Mouse (Mus musculus): ENCODE measurements at regions not wholly inside any gene's neighbourhood (a gene's known extent, or its start where the extent isn't known, plus 50 kb on each side); places are given as distances from the start of the nearest gene placed in this dataset.

DNA sequence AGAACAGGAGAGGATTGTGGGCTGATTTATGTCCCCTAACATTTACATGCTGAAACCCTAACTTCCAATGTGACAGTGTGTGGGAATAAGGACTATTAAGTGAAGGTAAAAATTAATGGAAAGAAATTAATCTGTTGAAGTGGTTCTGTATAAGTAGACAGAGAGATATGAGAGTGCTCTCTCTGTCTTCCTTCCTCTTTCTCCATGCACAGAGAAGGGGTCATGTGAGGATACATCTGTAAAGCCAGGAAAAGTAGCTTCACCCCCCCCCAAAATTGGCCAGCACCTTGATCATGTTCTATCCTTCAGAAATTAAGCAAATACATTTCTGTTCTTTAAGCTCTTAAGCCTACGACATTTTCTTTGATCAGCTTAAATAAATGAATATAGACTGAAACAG is 268.6 kb upstream of the Ccdc54 start:
- in situ Hi-C loops (cut with MboI, MseI), result no loop called here

DNA sequence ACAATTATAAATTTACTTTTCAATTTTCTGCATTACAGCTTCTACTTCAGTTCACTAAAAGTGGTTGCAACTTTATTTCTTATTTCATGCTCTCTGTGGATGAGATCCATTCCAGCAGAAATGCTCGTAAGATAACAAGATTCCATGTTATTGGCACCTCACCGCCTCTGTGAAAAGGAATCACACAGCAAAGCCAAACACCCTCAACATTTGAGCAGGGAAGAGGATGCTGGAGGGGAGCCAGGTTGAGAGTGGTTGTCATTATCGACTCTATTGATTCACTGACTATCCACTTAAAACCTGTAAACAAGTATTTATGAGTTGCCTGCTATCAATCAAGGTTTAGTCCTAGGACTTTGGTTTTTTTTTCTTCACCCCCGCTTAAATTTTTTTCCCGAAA is 261.1 kb upstream of the Ccdc54 start:
- in situ Hi-C loops (cut with MboI, MseI), result no loop called here

DNA sequence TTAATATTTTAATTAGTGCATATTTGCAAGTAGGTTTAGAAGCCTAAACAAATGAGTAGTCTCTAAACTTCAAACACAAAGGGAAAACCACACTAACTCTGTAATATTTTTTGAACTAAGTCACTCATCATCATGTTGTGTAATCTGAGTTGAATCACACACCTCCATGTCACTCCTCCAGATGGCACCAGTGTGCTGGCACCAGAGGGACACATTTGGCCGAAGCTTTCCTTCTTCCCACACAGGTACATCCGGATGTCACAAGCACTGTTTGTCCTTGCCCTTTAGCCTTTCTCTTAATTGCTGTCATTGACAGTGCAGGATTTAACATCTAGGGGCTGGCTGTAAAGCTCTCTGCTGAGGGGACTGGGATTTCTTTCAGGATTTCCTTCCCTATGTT is 256.7 kb upstream of the Ccdc54 start:
- in situ Hi-C loops (cut with MboI, MseI), result loop anchor here (25.0 kb wide), 1 partner anchor 1365 kb away; no protein-coding TSS in a partner anchor

DNA sequence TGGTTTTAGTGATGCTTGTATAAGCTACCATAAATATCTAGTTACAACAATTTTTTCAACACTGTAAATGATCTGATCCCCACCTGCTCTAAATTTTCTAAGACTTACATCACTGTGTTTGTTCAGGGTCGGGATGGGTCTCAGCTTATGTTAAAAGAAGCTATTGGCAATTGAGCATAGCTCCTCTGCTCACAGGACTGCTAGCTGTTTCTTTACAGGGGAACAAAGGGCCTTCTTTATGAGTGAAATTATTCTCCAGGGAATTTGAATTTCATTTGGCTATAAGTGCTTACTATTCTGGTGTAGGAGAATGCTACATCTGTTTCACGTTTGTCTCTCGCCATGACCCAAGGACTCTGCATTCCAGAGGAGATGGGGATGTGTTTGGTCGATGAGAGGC is 255.6 kb upstream of the Ccdc54 start:
- in situ Hi-C loops (cut with MboI, MseI), result loop anchor here (25.0 kb wide), 1 partner anchor 1366 kb away; no protein-coding TSS in a partner anchor

DNA sequence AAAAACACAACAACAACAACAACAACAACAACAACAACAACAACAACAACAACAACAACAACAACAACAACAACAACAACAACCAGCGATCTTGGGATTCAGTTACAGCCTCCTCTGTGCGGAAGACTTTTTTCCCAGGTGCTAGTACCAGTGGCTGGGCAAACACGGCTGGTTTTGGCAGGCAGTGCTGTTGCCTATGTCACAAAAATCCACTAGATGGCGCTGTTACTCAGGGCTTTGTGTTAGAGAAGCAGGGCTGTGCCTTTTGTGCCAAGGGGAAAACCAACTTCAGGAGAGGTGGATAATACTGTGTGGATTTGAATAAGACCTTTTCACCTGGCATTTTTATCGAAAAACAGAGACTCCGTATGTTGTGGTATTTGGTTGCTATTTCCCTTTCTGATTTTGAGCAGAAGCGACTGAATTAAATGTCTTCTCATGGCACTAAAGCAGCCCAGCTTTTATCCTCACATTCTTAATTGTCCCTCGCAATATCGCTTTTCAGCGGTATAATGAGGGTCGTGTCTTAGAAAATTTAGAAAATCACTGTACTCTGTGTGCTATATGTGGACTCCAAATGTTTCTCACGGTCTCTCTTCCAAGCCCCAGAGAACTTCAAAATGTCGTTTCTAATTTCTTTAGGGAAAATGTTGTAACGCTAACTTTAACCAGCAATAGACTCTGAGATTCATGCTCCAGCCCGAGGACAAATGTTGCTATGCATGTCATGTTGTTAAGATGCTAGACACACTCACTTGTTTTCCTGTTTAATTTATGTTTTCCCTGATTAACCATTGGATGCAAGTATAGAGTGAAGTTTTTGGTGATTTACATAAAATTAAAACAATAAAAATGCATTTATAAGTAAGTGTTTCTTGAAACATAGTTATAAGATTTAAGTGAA is 251.0 kb upstream of the Ccdc54 start:
- in situ Hi-C loops (cut with MboI, MseI), result loop anchor here (25.0 kb wide), 1 partner anchor 1370 kb away; no protein-coding TSS in a partner anchor

DNA sequence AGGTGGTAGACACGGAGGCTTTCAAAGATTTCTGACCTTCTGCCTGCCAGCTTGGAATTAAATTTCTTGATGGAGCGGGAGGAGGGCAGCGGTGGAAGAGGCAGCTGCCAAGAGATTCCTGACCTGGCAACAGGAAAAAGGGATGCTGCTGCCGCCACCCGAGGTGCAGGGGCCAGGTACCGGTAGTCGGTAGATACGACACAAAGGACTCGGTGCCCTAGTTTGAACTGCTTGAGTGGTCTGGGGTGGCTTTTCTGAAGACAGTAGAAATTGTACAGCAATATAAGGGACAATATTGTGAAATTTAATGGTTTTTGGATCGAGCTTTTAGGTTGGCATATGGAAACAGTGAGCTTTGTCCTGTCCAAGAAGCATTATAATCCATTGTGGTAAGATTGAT is 250.3 kb upstream of the Ccdc54 start:
- in situ Hi-C loops (cut with MboI, MseI), result loop anchor here (25.0 kb wide), 1 partner anchor 1371 kb away; no protein-coding TSS in a partner anchor

DNA sequence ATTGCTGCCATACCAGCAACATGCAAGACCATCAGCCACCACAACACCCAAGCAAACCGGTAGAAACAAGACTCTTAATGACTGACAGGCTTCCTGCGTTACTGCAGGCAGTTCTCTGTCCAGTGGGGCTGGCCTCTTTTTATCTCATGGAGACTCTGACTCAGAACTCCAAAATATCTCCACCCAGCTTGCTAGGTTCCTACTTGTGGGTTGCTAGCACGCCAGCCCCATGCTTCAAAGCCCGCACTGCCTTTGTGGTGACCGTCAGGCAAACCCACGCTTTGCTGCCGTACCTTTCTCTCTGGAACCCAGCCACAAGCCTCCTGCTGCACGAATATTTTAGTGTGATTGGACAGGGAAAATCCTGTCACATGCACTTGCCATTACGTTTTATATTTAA is 248.7 kb upstream of the Ccdc54 start:
- in situ Hi-C loops (cut with MboI, MseI), result loop anchor here (25.0 kb wide), 1 partner anchor 1373 kb away; no protein-coding TSS in a partner anchor

DNA sequence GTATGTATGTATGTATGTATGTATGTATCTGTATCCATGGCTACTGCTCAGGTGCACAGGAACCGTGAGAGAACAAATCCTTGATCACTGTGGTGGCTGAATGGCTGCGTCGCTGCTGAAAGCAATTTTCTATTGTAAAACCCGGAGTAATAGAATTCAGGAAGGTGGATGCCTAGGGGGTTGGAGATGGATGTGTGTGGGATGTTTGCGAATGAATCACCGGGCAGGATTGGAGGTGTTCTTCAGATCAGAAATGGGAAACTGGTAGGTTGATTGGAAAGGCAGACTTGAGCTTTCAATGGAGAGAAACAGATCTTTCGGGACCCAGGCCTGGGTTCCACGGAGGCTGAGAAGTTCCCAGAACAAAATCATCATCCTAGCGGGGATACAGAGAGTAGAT is 246.5 kb upstream of the Ccdc54 start:
- in situ Hi-C loops (cut with MboI, MseI), result loop anchor here (25.0 kb wide), 1 partner anchor 1375 kb away; no protein-coding TSS in a partner anchor

DNA sequence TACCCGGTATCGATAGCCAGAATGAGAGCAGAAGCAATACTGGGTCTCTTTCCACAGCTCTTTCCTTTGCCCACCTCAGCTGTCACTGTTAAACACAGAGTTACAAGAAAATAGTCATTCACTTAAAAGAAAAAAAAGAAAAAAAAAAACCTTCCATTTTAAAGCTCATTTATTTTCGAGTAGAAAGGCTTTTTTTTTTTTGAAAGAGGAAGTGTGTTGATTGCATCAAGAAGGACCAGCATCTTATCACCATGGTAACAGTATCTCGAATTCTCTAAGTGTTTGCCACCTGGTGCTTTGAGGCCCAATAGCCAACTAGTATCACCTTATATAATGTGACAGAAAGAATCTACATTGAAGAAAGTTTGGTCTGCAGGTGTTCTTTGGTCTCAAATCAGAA is 245.5 kb upstream of the Ccdc54 start:
- in situ Hi-C loops (cut with MboI, MseI), result loop anchor here (25.0 kb wide), 1 partner anchor 1376 kb away; no protein-coding TSS in a partner anchor

DNA sequence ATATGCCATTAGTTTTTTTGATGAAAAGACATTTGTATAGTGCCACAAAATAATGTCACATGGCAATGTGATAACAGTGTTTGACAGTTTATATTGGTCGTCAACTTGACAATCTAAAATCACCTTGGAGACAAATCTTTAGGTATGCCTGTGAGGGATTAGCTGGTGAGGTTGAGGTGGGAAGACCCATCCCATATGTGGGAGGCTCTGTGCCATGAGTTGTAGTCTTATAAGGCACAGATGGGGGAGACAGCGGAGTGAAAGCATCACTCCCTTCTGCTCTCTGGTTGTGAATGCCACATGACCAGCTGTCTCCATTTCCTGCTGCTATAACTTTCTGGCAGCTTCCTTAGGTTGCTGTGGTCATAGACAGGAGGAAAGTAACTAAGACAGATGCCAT is 242.4 kb upstream of the Ccdc54 start:
- in situ Hi-C loops (cut with MboI, MseI), result loop anchor here (5.0 to 25.0 kb wide), 2 partner anchors 1259 to 1379 kb away; no protein-coding TSS in a partner anchor

DNA sequence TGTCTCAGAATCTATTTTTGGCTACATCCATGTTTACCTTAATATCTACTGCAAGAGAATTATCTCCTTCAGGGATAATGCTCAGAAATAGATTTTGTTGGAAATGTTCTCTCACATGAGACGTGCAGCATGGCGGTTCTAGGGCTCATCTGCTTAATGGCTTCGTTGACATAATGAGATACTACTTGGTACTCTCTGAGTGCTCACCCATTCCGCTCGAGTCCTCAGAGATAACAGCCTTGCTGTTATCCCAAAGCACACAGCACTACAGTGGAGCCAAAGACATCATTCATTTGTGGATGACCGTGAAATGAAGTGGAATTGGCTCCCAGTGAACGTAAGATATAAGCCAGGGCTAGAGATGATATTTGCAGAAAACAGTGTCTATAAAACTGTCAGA is 231.4 kb upstream of the Ccdc54 start:
- in situ Hi-C loops (cut with MboI, MseI), result no loop called here

DNA sequence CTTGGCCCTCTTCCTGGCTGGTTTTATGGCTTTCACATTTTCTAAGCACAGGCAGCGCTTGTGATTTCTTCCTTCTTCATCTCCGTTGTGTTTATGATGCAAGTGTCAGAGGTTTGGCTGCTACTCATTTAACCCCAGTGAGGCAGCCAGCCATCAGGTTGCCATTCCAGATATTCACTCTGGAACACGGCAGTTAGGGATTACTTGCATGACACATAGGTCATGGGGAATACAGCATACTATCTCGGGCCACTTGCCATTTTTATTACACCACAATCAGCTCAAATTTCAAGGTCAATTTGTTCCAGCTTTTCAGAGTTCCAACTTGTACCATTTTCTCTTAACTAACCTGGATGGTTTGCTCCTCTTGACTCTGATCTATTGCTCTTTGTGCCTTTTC is 223.7 kb upstream of the Ccdc54 start:
- in situ Hi-C loops (cut with MboI, MseI), result no loop called here

DNA sequence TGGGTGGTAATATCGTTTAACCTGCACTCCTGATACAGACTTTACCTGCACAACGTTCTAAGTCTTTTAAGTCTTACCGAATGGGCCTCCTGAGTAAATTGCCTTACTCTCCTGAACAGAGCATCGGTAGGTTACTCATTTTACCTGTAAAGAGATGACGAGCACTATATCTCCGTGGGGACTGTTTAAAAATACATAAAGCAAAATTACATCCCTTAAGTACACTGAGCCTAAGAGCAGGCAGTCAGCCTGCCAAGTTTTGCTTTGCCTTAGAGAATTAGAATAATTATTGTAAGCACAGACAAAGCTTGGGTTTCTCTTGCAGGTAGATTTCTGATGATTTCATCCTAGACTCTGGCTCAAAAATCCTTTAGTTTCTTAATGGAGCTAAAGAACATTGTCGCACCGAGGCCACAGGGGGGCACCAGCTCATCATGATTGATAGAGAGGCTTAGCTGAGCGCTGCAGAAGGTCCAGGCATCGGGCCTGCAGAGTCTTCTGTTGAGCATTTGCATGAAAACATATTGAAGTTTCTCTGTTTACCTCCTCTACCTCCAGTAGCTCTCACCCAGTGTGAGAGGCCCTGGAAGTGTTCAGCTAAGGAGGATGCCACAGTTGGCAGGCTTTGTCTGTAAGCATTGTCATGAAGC is 208.3 kb upstream of the Ccdc54 start:
- in situ Hi-C loops (cut with MboI, MseI), result no loop called here

DNA sequence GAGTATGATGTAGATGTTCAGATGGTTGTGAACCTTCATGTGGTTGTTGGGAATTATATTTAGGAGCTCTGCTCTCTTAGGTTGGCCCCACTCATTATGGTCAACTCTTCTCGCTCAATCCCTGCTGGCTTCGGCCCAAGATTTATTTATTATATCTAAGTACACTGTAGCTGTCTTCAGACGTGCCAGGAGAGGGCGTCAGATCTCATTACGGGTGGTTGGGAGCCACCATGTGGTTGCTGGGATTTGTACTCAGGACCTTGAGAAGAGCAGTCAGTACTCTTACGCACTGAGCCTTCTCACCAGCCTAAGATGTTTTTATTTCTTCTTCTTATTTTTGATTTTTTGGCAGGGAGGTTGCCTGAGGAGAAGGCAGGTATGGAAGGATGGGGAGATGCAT is 207.1 kb upstream of the Ccdc54 start:
- in situ Hi-C loops (cut with MboI, MseI), result no loop called here

DNA sequence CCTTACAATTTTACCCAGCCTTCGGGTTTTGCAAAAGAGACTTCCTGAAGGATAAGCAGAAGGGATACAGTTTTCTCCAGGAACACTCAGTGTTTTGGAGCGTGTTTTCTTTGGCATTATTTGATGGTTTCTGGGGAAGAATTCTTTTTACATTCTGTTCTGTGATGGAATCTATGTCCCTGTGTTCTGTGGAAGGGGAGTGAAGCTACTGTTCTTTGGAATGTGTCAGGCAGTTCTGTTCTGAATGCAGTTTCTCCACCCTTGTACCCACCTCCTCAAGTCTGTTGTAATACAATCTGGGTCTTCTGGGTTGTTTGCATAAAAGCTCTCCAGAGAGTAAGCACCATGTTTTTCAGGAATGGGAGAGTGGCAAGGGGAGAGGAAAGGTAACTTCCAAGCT is 202.0 kb upstream of the Ccdc54 start:
- in situ Hi-C loops (cut with MboI, MseI), result no loop called here

DNA sequence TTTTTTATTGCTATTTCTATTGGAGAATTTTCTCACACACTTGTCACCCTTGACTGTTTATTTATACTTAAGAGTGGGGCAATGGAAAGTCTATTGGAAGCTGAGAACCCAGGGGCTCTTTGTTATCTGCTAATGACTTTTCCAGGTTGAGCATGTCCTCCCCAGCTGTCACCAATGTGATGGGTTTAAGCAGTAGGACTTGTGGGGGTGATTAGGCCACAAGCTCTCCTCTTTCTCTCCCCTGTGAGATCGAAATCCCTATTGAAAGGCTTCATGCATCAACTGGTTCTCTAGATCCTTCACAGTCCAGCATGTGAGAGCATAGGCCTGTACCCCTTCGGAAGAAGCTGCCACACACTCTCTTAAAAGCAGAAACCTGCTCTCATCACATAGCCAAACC is 201.6 kb upstream of the Ccdc54 start:
- in situ Hi-C loops (cut with MboI, MseI), result no loop called here

DNA sequence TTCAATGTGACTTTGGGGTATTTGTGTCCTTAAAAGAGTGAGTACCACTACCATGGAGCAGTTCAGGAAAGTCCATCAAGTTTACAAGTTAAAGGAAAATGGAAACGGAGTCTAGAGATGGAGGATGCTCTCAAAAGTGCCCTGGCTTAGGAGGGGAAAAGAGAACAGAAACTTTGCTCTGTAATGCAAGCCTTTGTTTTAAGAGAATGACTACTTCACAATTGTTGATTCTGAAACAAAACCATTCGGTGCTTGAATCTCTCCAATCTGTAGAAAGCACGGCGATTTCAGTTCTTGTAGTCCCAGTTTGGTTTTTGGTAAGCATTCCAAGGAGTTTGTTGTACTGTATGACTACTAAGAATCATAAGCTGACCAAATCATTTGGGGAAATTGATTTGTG is 197.7 kb upstream of the Ccdc54 start:
- in situ Hi-C loops (cut with MboI, MseI), result no loop called here

DNA sequence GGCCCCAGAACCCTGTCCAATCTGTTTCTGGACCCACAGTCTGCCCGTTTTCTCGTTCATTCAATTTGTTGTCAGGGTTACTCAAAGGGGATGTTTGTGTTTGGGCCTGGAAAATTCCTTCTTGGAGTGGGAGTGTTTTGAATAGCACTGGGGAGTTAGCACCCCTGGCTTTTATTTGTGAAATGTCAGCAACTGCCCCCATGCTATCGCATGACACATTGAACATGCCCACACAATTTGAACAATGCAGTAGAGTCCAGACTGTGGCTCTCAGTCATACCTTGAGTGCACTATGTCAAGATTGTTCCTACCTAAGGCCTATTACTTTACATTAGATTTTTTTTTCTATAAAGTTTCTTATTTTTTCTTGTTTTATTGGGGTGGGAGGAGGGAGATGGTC is 195.2 kb upstream of the Ccdc54 start:
- in situ Hi-C loops (cut with MboI, MseI), result no loop called here

DNA sequence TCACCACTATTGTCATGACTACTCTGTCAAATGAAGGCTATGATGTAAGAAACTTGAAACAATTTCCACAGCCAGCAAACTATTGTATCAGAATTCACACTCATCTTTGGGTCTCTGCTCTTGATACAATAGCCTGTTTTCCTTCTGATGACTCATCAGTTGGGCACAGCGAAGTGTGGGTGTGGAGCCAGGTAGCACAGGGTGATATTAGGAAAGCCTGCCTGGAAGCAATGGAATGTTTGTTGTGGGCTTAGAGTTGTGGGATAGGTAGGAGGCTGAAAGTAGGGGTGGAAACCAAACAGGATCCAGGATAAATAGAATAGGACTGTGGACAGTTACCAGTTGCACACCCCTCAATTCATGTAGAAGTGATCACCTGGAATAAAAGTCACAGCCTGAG is 194.4 kb upstream of the Ccdc54 start:
- in situ Hi-C loops (cut with MboI, MseI), result no loop called here

DNA sequence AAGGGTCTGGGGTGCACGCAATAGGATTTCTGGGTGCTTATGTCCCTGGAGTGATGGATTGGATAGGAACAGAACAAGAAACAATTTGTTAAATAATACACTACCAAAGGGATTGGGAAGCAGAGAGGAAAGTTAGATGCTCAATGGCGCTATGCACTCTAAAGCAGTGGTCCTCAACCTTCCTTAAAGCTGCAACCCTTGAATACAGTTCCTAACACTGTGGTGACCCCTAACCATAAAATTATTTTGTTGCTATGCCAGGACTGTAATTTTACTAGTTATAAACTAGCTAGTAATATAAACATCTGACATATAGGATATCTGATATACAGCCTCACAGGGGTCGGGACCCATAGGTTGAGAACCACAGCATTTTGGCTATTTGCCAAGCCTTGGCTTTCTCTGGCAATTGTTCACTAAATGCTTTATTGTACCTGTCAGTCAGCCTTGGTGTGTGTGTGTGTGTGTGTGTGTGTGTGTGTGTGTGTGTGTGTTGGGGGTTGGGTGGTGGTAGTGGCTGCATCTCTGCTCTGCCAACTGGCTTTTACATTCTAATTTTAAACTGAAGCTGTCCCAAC is 193.8 kb upstream of the Ccdc54 start:
- in situ Hi-C loops (cut with MboI, MseI), result no loop called here

DNA sequence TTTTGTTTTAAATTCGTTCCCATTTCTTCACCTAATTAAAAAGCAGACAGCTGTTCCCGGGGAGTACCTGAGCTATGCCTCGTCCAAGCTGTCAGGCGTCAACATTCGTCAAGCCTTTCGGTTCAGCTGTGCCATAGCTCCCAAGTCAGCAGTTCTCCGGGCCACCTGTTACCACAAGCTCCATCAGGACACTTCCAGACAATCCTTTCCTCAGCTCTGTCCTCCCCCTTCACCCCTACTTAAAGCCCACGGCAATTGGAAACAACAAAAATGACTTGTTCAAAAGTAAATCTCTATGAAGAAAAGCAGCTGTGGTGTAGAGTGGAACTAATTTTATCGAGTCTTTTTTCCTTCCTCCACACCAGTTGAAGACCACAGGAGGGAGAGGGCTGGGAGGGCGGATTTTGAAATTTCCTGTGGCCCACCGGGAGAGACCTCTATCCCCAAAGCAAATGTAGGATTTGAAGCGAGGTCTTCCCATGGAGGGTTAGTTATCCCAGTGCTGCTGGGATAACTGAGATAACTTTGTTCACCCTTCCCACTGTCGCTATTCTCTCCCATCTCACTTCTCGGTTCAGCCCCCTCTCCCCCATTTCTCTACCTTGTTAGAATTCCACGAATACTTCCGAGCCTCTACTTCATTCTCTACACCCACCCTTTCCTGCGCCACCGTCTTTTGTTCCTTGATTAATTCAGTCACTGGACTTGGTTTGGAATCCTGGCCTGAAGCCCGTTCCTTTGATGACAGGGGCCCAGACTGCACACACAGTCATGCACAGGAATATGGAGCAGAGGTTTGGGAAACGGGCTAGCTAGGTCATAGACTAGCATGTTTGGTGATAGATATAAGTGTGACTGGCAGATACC is 193.1 kb upstream of the Ccdc54 start:
- in situ Hi-C loops (cut with MboI, MseI), result no loop called here
